Mouse (Mus musculus) kidney, embryonic 16.5 days (tissue): ENCODE measurements around the gene Shank2. TPM values are rescaled to one million over a fixed set of nuclear protein-coding genes. Genes with fewer than 3 reads are reported as not detected.

Source experiments
- ATAC-seq: fragments of 200-750 bp; cut with Nextera tagmentation; 2 replicates; pipeline ENCODE4 v1.8.0; 2017; ENCODE audit warnings: moderate TSS enrichment; ENCODE audit not compliant: low FRiP score, low TSS enrichment
- H3K27ac ChIP-seq: fragments of 300-500 bp; sonication (generic); 2 replicates; pipeline ENCODE4 v1.5.1; 2014; ENCODE audit warnings: low read length
- H3K27me3 ChIP-seq: fragments of 300-500 bp; sonication (generic); 2 replicates; pipeline ENCODE4 v1.6.1; 2014; ENCODE audit warnings: low read length, control low read depth, mixed read lengths; ENCODE audit not compliant: insufficient read depth
- H3K36me3 ChIP-seq: fragments of 300-500 bp; sonication (generic); 2 replicates; pipeline ENCODE4 v1.6.1; 2014; ENCODE audit warnings: low read length, control low read depth, mixed read lengths; ENCODE audit not compliant: insufficient read depth
- H3K4me1 ChIP-seq: fragments of 300-500 bp; sonication (generic); 2 replicates; pipeline ENCODE4 v1.6.1; 2014; ENCODE audit warnings: low read length, control low read depth, mixed read lengths; ENCODE audit not compliant: insufficient read depth
- H3K4me2 ChIP-seq: fragments of 300-500 bp; sonication (generic); replicated peaks from 2 replicates; pipeline ENCODE4 v1.6.1; 2014; ENCODE audit warnings: low read depth, low read length
- H3K4me3 ChIP-seq: fragments of 300-500 bp; sonication (generic); 2 replicates; pipeline ENCODE4 v1.5.1; 2014; ENCODE audit warnings: mild to moderate bottlenecking, low read length
- H3K9ac ChIP-seq: fragments of 300-500 bp; sonication (generic); replicated peaks from 2 replicates; pipeline ENCODE4 v1.6.1; 2014; ENCODE audit warnings: low read length
- H3K9me3 ChIP-seq: fragments of 300-500 bp; sonication (generic); 2 replicates; pipeline ENCODE4 v1.6.1; 2016; ENCODE audit warnings: low read length, control low read depth
- WGBS: fragments of 180-500 bp; shearing (Covaris S2); extraction: QIAGEN DNeasy Blood & Tissue Kit; methylation state at CpG from one replicate; pipeline ENCODE4 v1.1.7; 2014; 5-methylcytosine and 5-hydroxymethylcytosine counted together
- polyA plus RNA-seq: library from polyadenylated mRNA; unstranded; fragments of >200 nt; fragmentation: Nextera tagmentation; extraction: Ambion mirVana; gene quantifications from 2 replicates; pipeline ENCODE4 v1.2.1, GENCODE M21; 2015

The Shank2 gene
- polyA plus RNA-seq, 1 experiment from 2014 or later: 4.0 TPM

GRCm38 (mm10) chr7:144239571-144240370 lies 238.0 kb downstream of the Shank2 start:
- Histone ChIP-seq H3K36me3 (no peaks in the 10 kb centered on the region), H3K4me1 (peaks cover 10% of the 10 kb centered on the region), H3K4me2 (no peak overlapping the region), H3K4me3 (no peak overlapping the region), H3K27me3 (no peaks in the 10 kb centered on the region), H3K9ac (no peak overlapping the region), H3K27ac (no peak overlapping the region), H3K9me3 (no peaks in the 10 kb centered on the region)
- ATAC-seq: no peak
- 45% methylated on average over 6 of the region's 6 CpGs for WGBS

- no peaks in the 10 kb centered on the region for H3K27me3 ChIP-seq
- H3K4me3 ChIP-seq: no peak overlapping the region
- ATAC-seq: no peak
Measured at GRCm38 (mm10) chr7:144240736-144241343, 239.1 kb downstream of the Shank2 start.

GRCm38 (mm10) chr7:144244203-144244602 lies 242.5 kb downstream of the Shank2 start:
- H3K27me3 ChIP-seq: no peaks in the 10 kb centered on the region
- no peak overlapping the region for H3K27ac ChIP-seq
- no peak overlapping the region for H3K4me3 ChIP-seq
- H3K4me2 ChIP-seq: no peak overlapping the region
- 0 out of 2 replicates have a peak, but pooled peaks have one; percentile 35 for ATAC-seq
- no peaks in the 10 kb centered on the region for H3K36me3 ChIP-seq
- no peaks in the 10 kb centered on the region for H3K9me3 ChIP-seq
- 61% methylated on average over 6 of the region's 6 CpGs for WGBS
- no peak overlapping the region for H3K9ac ChIP-seq
- H3K4me1 ChIP-seq: peaks cover 5% of the 10 kb centered on the region; the same call in 1 of the 2 replicates

More at GRCm38 (mm10) chr7:144240736-144241343, 239.1 kb downstream of the Shank2 start:
- Histone ChIP-seq H3K4me2 (no peak overlapping the region), H3K36me3 (no peaks in the 10 kb centered on the region), H3K4me1 (peaks cover 10% of the 10 kb centered on the region), H3K9ac (no peak overlapping the region), H3K27ac (no peak overlapping the region), H3K9me3 (no peaks in the 10 kb centered on the region)
- WGBS: 58% methylated on average over 4 of the region's 4 CpGs

GRCm38 (mm10) chr7:144246271-144246670 lies 244.5 kb downstream of the Shank2 start:
- H3K27ac ChIP-seq: no peak overlapping the region
- H3K9ac ChIP-seq: no peak overlapping the region
- no peaks in the 10 kb centered on the region for H3K9me3 ChIP-seq
- H3K4me1 ChIP-seq: no peaks in the 10 kb centered on the region
- no peak overlapping the region for H3K4me2 ChIP-seq
- no peak for ATAC-seq
- H3K4me3 ChIP-seq: no peak overlapping the region
- H3K36me3 ChIP-seq: no peaks in the 10 kb centered on the region
- no peaks in the 10 kb centered on the region for H3K27me3 ChIP-seq
- 76% methylated on average over 3 of the region's 3 CpGs for WGBS

- ATAC-seq: no peak
- no peak overlapping the region for H3K9ac ChIP-seq
- H3K4me3 ChIP-seq: no peak overlapping the region
- H3K4me2 ChIP-seq: no peak overlapping the region
- WGBS: 39% methylated on average over 2 of the region's 2 CpGs
- no peaks in the 10 kb centered on the region for H3K4me1 ChIP-seq
- no peaks in the 10 kb centered on the region for H3K36me3 ChIP-seq
- H3K27me3 ChIP-seq: no peaks in the 10 kb centered on the region
- H3K27ac ChIP-seq: no peak overlapping the region
- no peaks in the 10 kb centered on the region for H3K9me3 ChIP-seq
Measured at GRCm38 (mm10) chr7:144248686-144249422, 247.1 kb downstream of the Shank2 start.

- Histone ChIP-seq H3K27ac (no peak overlapping the region), H3K36me3 (no peaks in the 10 kb centered on the region), H3K9me3 (no peaks in the 10 kb centered on the region), H3K4me2 (no peak overlapping the region), H3K4me3 (no peak overlapping the region), H3K27me3 (no peaks in the 10 kb centered on the region), H3K9ac (no peak overlapping the region), H3K4me1 (0 out of 2 replicates have a peak, but pooled peaks cover 3% of the 10 kb centered on the region)
- WGBS: 78% methylated on average over 4 of the region's 4 CpGs
- no peak for ATAC-seq
Measured at GRCm38 (mm10) chr7:144250791-144251190, 249.1 kb downstream of the Shank2 start.

GRCm38 (mm10) chr7:144251250-144251649 lies 249.5 kb downstream of the Shank2 start:
- Histone ChIP-seq H3K27ac (no peak overlapping the region), H3K9ac (no peak overlapping the region), H3K4me3 (no peak overlapping the region), H3K27me3 (no peaks in the 10 kb centered on the region), H3K36me3 (no peaks in the 10 kb centered on the region), H3K4me1 (0 out of 2 replicates have a peak, but pooled peaks cover 3% of the 10 kb centered on the region), H3K4me2 (no peak overlapping the region), H3K9me3 (no peaks in the 10 kb centered on the region)
- no peak for ATAC-seq
- 52% methylated on average over 6 of the region's 6 CpGs for WGBS

GRCm38 (mm10) chr7:144254674-144255246 lies 253.0 kb downstream of the Shank2 start:
- Histone ChIP-seq H3K4me2 (no peak overlapping the region), H3K27ac (no peak overlapping the region), H3K4me3 (no peak overlapping the region), H3K36me3 (no peaks in the 10 kb centered on the region), H3K9ac (no peak overlapping the region), H3K27me3 (no peaks in the 10 kb centered on the region), H3K9me3 (no peaks in the 10 kb centered on the region), H3K4me1 (0 out of 2 replicates have a peak, but pooled peaks cover 3% of the 10 kb centered on the region)
- WGBS: 35% methylated on average over 8 of the region's 8 CpGs
- ATAC-seq: no peak

GRCm38 (mm10) chr7:144257821-144258220 lies 256.1 kb downstream of the Shank2 start:
- no peak for ATAC-seq
- Histone ChIP-seq H3K4me3 (no peak overlapping the region), H3K4me1 (0 out of 2 replicates have a peak, but pooled peaks cover 3% of the 10 kb centered on the region), H3K27ac (no peak overlapping the region), H3K9me3 (no peaks in the 10 kb centered on the region), H3K4me2 (no peak overlapping the region), H3K9ac (no peak overlapping the region), H3K36me3 (no peaks in the 10 kb centered on the region), H3K27me3 (no peaks in the 10 kb centered on the region)
- 70% methylated on average over 7 of the region's 7 CpGs for WGBS
